8 mouse cellular contexts compared by ENCODE assay signal in genomic region chr5:92488961-92489360, GRCm38 (mm10). TPM values are rescaled to one million over a fixed set of nuclear protein-coding genes. Genes with fewer than 3 reads are reported as not detected.
DNase-seq lines count a peak whose midpoint lies in the region; ATAC-seq and TF ChIP-seq lines count a peak whose summit lies in the region.

No protein-coding gene starts in this region.

- no peak for TF ChIP-seq CTCF in hindbrain, postnatal 0 days (IDR thresholded peaks at IDR 0.05; ENCODE audit: low read depth)
- TF ChIP-seq CTCF in ES-Bruce4 (IDR thresholded peaks at IDR 0.05; ENCODE audit: low read depth, low read length): no peak
- no peak for TF ChIP-seq CTCF in brain, embryonic 14.5 days (IDR thresholded peaks at IDR 0.05; ENCODE audit: borderline replicate concordance, extremely low read depth, insufficient read depth, insufficient read length)
- TF ChIP-seq CTCF in olfactory bulb, adult 2 months (IDR thresholded peaks at IDR 0.05; ENCODE audit: insufficient read depth, low read depth, low read length): no peak

- H3K9me3 ChIP-seq in hindbrain, postnatal 0 days (ENCODE audit: low read length): no peaks in the 10 kb centered on the region
- no peaks in the 10 kb centered on the region for H3K9me3 ChIP-seq in hindbrain, embryonic 11.5 days (ENCODE audit: control insufficient read depth, low read length)
- peaks cover 36% of the 10 kb centered on the region for H3K9me3 ChIP-seq in ES-Bruce4 (replicated peaks; ENCODE audit: control insufficient read depth, insufficient read depth, low read length, poor library complexity, severe bottlenecking)
- H3K9me3 ChIP-seq in intestine, embryonic 16.5 days (ENCODE audit: control insufficient read depth, low read length): no peaks in the 10 kb centered on the region

- DNase-seq in hindbrain, postnatal 0 days (ENCODE audit: low spot score): no peak
- DNase-seq in hindbrain, embryonic 11.5 days (ENCODE audit: low spot score): no peak
- DNase-seq in brain, embryonic 14.5 days (ENCODE audit: low read depth): peak; percentile 22
- no peak for DNase-seq in layer of hippocampus, adult 9-11 months
- DNase-seq in spleen, postnatal 10 days (ENCODE audit: low spot score in 2 of 2): no peak

- H3K27ac ChIP-seq in hindbrain, postnatal 0 days: peak overlapping the region; percentile 32; the same call in 1 of the 2 replicates
- H3K27ac ChIP-seq in hindbrain, embryonic 11.5 days (ENCODE audit: low read depth, low read length): no peak overlapping the region
- peak overlapping the region; percentile 45 for H3K27ac ChIP-seq in ES-Bruce4 (ENCODE audit: insufficient read depth, low read length)
- H3K27ac ChIP-seq in intestine, embryonic 16.5 days (ENCODE audit: low read length): peak overlapping the region; percentile 54
- peak overlapping the region; percentile 38; the same call in 1 of the 2 replicates for H3K27ac ChIP-seq in olfactory bulb, adult 2 months (ENCODE audit: insufficient read depth, low read depth, low read length)

- H3K36me3 ChIP-seq in hindbrain, postnatal 0 days (ENCODE audit: insufficient read depth, low read length): no peaks in the 10 kb centered on the region
- H3K36me3 ChIP-seq in hindbrain, embryonic 11.5 days (ENCODE audit: control insufficient read depth, insufficient read depth, low read length): 0 out of 2 replicates have a peak, but pooled peaks cover 2% of the 10 kb centered on the region
- peaks cover 29% of the 10 kb centered on the region for H3K36me3 ChIP-seq in ES-Bruce4 (ENCODE audit: control insufficient read depth, insufficient read depth, low read length, poor library complexity, severe bottlenecking)
- H3K36me3 ChIP-seq in intestine, embryonic 16.5 days (ENCODE audit: control insufficient read depth, insufficient read depth, low read length): peaks cover 6% of the 10 kb centered on the region; the same call in 1 of the 2 replicates

- WGBS in hindbrain, postnatal 0 days: 48% methylated on average over 7 of the region's 7 CpGs
- 78% methylated on average over 7 of the region's 7 CpGs for WGBS in hindbrain, embryonic 11.5 days
- WGBS in intestine, embryonic 16.5 days: 54% methylated on average over 7 of the region's 7 CpGs
- WGBS in olfactory bulb, adult 2 months: 14% methylated on average over 7 of the region's 7 CpGs

- H3K9ac ChIP-seq in hindbrain, postnatal 0 days (replicated peaks; ENCODE audit: low read length): no peak overlapping the region
- H3K9ac ChIP-seq in hindbrain, embryonic 11.5 days (ENCODE audit: low read depth, low read length): no peak overlapping the region
- no peak overlapping the region for H3K9ac ChIP-seq in ES-Bruce4 (ENCODE audit: low read depth, poor library complexity, severe bottlenecking)
- peak overlapping the region; percentile 29; the same call in 1 of the 2 replicates for H3K9ac ChIP-seq in intestine, embryonic 16.5 days (ENCODE audit: low read depth, low read length)

- no peaks in the 10 kb centered on the region for H3K27me3 ChIP-seq in hindbrain, postnatal 0 days (ENCODE audit: insufficient read depth, low read length)
- H3K27me3 ChIP-seq in hindbrain, embryonic 11.5 days (ENCODE audit: control insufficient read depth, insufficient read depth, low read length): no peaks in the 10 kb centered on the region
- no peaks in the 10 kb centered on the region for H3K27me3 ChIP-seq in ES-Bruce4 (ENCODE audit: control insufficient read depth, insufficient read depth, low read length, poor library complexity, severe bottlenecking)
- H3K27me3 ChIP-seq in intestine, embryonic 16.5 days (replicated peaks; ENCODE audit: control insufficient read depth, insufficient read depth, low read length): no peaks in the 10 kb centered on the region

- H3K4me2 ChIP-seq in hindbrain, postnatal 0 days (ENCODE audit: low read depth, low read length): no peak overlapping the region
- no peak overlapping the region for H3K4me2 ChIP-seq in hindbrain, embryonic 11.5 days (replicated peaks; ENCODE audit: low read depth, low read length)
- H3K4me2 ChIP-seq in intestine, embryonic 16.5 days (ENCODE audit: low read depth, low read length): no peak overlapping the region

- no peak overlapping the region for H3K4me3 ChIP-seq in hindbrain, postnatal 0 days (ENCODE audit: low read length)
- H3K4me3 ChIP-seq in hindbrain, embryonic 11.5 days (ENCODE audit: low read depth, low read length): no peak overlapping the region
- no peak overlapping the region for H3K4me3 ChIP-seq in ES-Bruce4 (ENCODE audit: low read depth, low read length)
- H3K4me3 ChIP-seq in intestine, embryonic 16.5 days (ENCODE audit: low read length): no peak overlapping the region
- H3K4me3 ChIP-seq in olfactory bulb, adult 2 months (ENCODE audit: insufficient read depth, low read depth, low read length): no peak overlapping the region

- H3K4me1 ChIP-seq in hindbrain, postnatal 0 days (ENCODE audit: insufficient read depth, low read length): 0 out of 2 replicates have a peak, but pooled peaks cover 4% of the 10 kb centered on the region
- H3K4me1 ChIP-seq in hindbrain, embryonic 11.5 days (replicated peaks; ENCODE audit: control insufficient read depth, insufficient read depth, low read length): no peaks in the 10 kb centered on the region
- H3K4me1 ChIP-seq in ES-Bruce4 (ENCODE audit: control insufficient read depth, insufficient read depth, low read length): peaks cover 4% of the 10 kb centered on the region
- H3K4me1 ChIP-seq in intestine, embryonic 16.5 days (ENCODE audit: control insufficient read depth, insufficient read depth, low read length): peaks cover 22% of the 10 kb centered on the region
- H3K4me1 ChIP-seq in olfactory bulb, adult 2 months (ENCODE audit: control insufficient read depth, insufficient read depth, low read length): peaks cover 15% of the 10 kb centered on the region

- 0 out of 2 replicates have a peak, but pooled peaks have one; percentile 16 for ATAC-seq in hindbrain, postnatal 0 days
- ATAC-seq in hindbrain, embryonic 11.5 days (ENCODE audit: low FRiP score): no peak
- ATAC-seq in intestine, embryonic 16.5 days: peak; percentile 42; the same call in 1 of the 2 replicates

- TF ChIP-seq EP300 in ES-Bruce4 (IDR thresholded peaks at IDR 0.05; ENCODE audit: insufficient read depth, low read depth, low read length): no peak

- no peak for TF ChIP-seq POLR2A in ES-Bruce4 (IDR thresholded peaks at IDR 0.05; ENCODE audit: insufficient read depth, low read length)
- no peak for TF ChIP-seq POLR2A in brain, embryonic 14.5 days (IDR thresholded peaks at IDR 0.05; ENCODE audit: borderline replicate concordance, extremely low read depth, insufficient read depth, insufficient read length, poor library complexity, severe bottlenecking)
- no peak for TF ChIP-seq POLR2A in olfactory bulb, adult 2 months (IDR thresholded peaks at IDR 0.05; ENCODE audit: insufficient read depth, low read depth, low read length)

RNA-seq across cellular contexts. Expression of gene Scarb2, which starts 17.7 kb away (rescaled TPM):
- 112 and 125 TPM in 2 replicates for total RNA-seq in hindbrain, postnatal 0 days (2014; rRNA removed)
- 21.7 and 22.9 TPM in 2 replicates for polyA plus RNA-seq in hindbrain, postnatal 0 days (2015; fragmentation: Nextera tagmentation; extraction: Ambion mirVana)
- 11.2 and 11.7 TPM in 2 replicates for polyA plus RNA-seq in hindbrain, embryonic 11.5 days (2014; fragmentation: Nextera tagmentation; extraction: Ambion mirVana)
- polyA plus RNA-seq in ES-Bruce4 (2011; ENCODE audit: insufficient read depth, insufficient read length, low read depth, missing spikeins): 62.1 and 62.8 TPM in 2 replicates
- polyA plus RNA-seq in brain, embryonic 14.5 days (2012; rRNA removed): 57.4 and 71.5 TPM in 2 replicates
- 12.9 and 13.5 TPM in 2 replicates for polyA plus RNA-seq in intestine, embryonic 16.5 days (2015; fragmentation: Nextera tagmentation; extraction: Ambion mirVana)
- 78.7 and 130 TPM in 2 replicates for polyA plus RNA-seq in olfactory bulb, adult 2 months (2012; ENCODE audit: insufficient read depth, insufficient read length, low replicate concordance, missing spikeins)

RNA-seq across cellular contexts. Expression of gene Nup54, which starts 53.9 kb away (rescaled TPM):
- total RNA-seq in hindbrain, postnatal 0 days (2014; rRNA removed): 72.6 and 90.2 TPM in 2 replicates
- 41.3 and 42.3 TPM in 2 replicates for polyA plus RNA-seq in hindbrain, postnatal 0 days (2015; fragmentation: Nextera tagmentation; extraction: Ambion mirVana)
- polyA plus RNA-seq in hindbrain, embryonic 11.5 days (2014; fragmentation: Nextera tagmentation; extraction: Ambion mirVana): 67.5 and 69.3 TPM in 2 replicates
- 99.7 and 109 TPM in 2 replicates for polyA plus RNA-seq in ES-Bruce4 (2011; ENCODE audit: insufficient read depth, insufficient read length, low read depth, missing spikeins)
- polyA plus RNA-seq in brain, embryonic 14.5 days (2012; rRNA removed): 53.3 and 53.6 TPM in 2 replicates
- polyA plus RNA-seq in intestine, embryonic 16.5 days (2015; fragmentation: Nextera tagmentation; extraction: Ambion mirVana): 39.1 and 53.0 TPM in 2 replicates
- not detected in 2 replicates for polyA plus RNA-seq in olfactory bulb, adult 2 months (2012; ENCODE audit: insufficient read depth, insufficient read length, low replicate concordance, missing spikeins)

Comparison
In these comparisons a context has a peak if more than half of its experiments do, and no peak if none do; other contexts are left out.
1. RNA of gene Nup54, which starts 53.9 kb away (polyA plus RNA-seq): 99.7 to 109 TPM in ES-Bruce4, 67.5 to 69.3 TPM in hindbrain, embryonic 11.5 days, 53.3 to 53.6 TPM in brain, embryonic 14.5 days, 39.1 to 53.0 TPM in intestine, embryonic 16.5 days and 41.3 to 42.3 TPM in hindbrain, postnatal 0 days; not detected in olfactory bulb, adult 2 months; every median in the first group is over 10 times any median in the second.